Mouse (Mus musculus): Measurements from ENCODE around the gene Ahdc1. TPM values are rescaled to one million over a fixed set of nuclear protein-coding genes. Genes with fewer than 3 reads are reported as not detected.

Ahdc1 gene
- total RNA-seq, 1 experiment from 2014 or later = 65.0 TPM

- DNase-seq = peak; percentile 68
Observed at GRCm38 (mm10) chr4:133039116-133039819, 28.2 kb downstream of the Ahdc1 start.

DNA sequence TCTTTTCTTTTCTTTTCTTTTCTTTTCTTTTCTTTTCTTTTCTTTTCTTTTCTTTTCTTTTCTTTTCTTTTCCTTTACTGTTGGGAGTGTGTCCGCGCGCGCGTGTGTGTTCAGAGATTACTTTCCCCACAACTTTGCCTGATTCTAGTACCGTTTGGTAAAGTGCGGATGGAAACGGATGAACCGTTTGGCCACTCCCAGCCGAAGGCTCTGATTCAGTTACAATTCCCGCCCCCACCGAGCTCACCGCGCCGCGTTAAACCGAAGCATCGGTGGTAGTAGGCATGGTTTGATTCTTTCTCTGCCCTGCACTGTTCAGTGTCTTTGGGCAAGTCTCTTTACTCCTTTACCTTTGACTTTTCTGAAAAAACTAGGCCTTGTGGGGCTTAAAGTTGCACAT, 28.8 kb downstream of the Ahdc1 start:
- DNase-seq = peak; percentile 34

GRCm38 (mm10) chr4:133040241-133040904, 29.3 kb downstream of the Ahdc1 start:
- DNase-seq = no peak

- DNase-seq = no peak
Observed at GRCm38 (mm10) chr4:133042244-133042643, 31.2 kb downstream of the Ahdc1 start.

- peak; percentile 85 for DNase-seq
Observed at GRCm38 (mm10) chr4:133042651-133043635, 31.9 kb downstream of the Ahdc1 start.

DNA sequence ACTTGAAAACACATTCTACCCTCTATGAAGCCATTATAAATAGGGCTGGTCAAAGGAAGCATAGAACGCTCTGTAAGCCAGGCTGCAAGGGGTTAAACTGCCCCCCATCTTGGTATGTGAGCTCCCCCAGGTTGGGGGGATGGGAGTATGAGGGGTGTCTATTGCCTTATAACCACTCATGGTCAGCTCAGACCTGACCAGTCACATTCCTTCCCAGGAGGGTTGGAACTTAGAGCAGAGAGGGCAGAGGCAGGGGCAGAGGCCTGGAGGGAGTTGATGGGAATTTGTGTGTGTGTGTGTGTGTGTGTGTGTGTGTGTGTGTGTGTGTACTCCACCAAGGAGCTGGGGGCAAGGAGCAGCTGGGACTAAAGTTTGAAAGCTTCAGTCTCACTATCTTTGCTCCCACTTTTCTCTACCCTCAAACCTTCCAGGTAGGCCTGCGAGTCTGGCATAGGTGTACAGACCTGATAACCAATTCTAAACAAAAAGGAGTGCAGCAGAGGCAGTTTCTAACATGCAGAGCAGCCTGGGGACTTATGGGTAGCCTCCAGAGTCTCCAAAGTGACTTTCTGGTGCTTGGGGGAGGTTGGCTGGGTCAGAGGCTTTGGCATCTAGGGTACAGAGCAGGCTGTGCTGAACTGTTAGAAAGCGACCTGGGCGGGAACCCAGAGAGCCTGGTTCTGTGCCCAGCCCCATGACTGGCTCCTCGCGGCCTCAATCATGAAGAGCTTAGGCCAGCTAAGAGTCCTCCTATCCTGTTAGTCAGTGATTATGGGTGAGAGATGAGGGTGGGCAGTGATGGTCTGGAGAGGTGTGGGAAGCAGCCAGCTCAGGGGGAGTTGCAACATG, 33.0 kb downstream of the Ahdc1 start:
- peak; percentile 84 for DNase-seq

DNA sequence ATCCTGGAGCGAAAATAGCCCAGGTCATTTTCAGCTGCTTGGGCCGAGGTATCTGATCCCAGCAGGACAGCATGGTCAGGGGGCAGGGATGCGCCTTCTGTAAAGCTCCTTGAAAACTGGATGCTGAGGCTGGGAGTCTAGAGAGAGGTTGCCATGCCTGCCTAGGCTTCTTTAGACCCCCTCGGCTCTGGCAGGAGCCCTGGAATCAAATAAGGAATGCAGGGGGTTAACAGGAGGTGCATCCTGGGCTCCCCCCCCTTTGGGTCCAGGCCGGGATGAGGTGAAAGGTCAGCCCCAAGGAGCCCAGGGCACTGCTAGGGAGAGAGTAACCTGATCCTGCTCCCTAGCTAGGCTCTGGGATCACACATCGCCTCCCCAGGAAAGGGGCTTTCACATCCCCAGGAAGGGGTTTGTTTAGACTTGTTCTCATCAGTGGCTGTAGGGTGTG, 33.6 kb downstream of the Ahdc1 start:
- no peak for DNase-seq

- DNase-seq = no peak
Observed at GRCm38 (mm10) chr4:133045771-133046474, 34.9 kb downstream of the Ahdc1 start.

DNA sequence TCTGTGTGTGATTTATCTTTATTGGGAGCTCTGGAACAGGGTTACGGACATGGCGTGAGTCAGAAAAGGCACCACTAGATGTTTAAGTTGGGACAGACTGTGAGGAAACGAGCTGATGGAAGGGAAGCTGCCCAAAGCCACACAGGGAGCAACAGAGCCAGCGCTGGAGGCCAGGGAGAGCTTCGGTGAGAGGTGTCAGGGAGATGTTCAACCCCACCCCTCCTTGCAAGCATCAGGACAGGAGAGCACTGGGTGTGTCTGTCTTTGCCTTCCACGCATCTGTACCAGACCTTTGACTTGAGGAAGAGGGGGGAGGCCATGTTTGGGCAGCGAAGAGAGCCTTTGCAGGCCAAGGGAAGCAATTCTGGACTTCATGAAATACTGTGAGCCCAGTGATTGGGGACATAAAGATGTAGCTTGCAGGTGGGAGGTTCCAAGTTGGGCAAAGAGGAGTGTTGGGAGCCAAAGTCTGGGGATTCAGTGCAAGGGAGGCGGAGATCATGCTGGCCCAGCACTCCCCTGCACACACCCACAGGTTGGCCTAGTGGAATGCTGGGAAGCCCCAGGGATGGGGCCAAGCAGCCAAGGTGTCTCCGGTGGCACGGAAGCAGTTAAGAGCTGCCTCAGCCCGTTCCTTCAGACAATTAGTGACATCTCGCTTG, 35.8 kb downstream of the Ahdc1 start:
- DNase-seq = peak; percentile 62

- peak; percentile 53 for DNase-seq
Observed at GRCm38 (mm10) chr4:133047353-133048105, 36.5 kb downstream of the Ahdc1 start.

DNA sequence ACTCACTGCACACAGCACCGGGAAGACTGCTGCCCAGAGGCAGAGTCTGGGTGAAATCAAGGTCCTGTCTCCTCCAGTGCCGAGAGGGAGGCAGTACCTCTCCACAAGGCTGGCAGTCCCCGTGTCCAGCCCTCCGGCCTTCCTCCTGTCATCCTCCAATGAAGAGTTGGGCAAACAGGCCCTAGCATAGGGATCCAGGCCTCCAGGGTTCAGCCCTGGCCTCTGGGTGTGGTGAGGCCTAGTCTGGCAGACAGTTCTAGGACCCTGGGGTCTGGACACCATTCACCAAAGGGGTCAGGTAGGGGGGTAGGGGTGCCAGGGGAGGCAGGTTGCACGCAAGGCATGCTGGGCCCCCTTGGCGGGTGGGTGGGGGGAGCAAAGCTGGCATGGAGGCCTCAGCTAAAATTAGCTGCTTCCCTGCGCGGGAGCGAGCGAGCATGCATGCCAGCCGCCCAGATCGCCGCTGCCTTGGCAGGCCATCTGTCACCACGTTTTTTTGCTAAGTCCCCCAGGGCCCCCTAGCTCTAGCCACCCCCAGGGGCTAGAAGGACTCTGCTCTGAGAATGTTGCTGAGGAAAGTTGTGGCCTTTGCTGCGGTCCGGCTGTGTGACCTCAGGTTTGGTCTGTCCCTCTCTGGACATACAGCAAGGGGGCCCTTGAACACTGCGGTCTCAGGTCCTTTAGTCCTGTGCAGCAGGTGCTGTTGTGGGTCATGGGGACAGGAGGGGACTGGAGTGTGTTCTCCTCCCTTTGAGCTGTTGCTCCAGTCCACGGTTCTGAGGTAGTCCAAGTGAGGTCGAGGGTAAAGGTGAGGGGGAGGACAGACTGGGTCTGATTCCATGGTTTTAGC, 38.2 kb downstream of the Ahdc1 start:
- DNase-seq = peak; percentile 72

GRCm38 (mm10) chr4:133050196-133050836, 39.3 kb downstream of the Ahdc1 start:
- peak; percentile 66 for DNase-seq

DNA sequence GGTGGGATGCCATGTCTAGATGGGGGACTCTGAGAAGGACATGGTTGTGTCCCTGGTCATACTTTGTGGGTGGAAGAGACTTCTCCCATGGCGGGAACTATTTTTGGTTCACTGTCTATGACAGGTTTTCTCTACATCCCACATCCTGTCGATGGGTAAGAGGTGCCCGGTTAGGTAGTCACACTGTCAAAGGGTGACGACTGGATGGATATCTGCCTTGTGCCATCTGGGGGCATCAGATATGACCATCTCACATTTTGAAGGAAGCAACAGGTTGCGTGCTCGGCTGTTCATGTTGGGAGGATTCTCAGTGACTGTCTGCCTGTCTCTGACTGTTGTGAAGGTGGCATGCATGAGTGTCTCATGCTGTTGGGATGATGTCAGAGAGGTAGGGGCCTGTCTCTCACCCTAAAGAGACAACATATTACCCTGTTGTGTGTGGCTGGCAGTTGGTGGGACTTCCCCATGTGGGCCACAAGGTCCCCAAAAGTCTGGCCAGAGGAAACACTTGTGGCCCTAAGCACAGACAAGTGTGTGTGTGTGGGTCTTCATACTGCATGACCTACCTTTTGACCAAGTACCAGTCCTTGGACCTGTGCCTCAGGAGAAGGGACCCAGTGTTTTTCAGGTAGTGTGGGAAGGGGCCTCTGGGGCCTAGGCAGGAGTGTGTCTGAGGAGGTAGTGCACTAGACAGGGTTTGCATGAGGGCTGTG, 39.9 kb downstream of the Ahdc1 start:
- no peak for DNase-seq

- DNase-seq = no peak
Observed at GRCm38 (mm10) chr4:133051550-133051865, 40.4 kb downstream of the Ahdc1 start.

GRCm38 (mm10) chr4:133052029-133052745, 41.1 kb downstream of the Ahdc1 start:
- no peak for DNase-seq

DNA sequence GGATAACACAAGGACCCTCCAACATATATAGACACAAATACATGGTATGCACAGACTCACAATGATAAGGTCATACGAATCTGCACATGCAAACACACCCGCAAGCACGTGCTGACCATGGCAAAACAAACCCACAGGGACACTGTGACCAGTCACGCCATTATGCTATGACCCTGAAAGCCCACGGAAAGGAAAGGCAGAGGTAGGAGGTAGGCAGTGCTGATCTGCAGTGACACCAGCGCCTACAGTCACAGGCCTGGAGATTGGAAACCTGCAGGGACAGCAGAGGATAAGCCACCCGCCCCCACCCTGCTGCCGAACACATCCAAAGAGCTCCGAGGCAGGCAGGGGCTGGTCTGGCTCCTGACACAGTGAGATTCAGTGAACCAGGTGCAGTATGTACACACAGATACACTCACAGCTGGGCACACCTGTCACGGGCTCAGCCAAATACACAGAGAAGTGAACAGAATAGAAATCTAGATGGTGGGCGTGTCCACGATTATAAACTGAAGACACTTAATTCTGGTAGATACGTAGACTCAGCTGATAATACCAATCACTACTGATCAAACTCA, 42.0 kb downstream of the Ahdc1 start:
- DNase-seq = no peak

DNA sequence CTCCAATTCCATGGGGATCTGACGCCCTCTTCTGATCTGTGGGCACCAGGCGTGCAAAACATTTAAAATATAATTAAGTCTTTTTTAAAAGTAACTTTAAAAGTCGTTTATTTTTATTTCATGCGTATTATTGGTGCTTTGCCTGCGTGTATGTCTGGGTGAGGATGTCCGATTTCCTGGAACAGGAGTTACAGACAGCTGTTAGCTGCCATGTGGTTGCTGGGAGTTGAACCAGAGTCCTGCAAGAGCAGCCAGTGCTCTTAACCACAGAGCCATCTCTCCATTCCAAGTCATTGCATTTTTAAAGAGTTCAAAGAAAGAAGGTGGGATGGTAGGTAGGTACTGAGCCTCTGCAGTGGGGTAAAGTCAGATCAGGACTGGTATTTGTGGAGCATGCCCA, 43.5 kb downstream of the Ahdc1 start:
- no peak for DNase-seq
